Mouse (Mus musculus) testis, adult 2 months (tissue): ENCODE results near the gene Ssmem1.

Source experiments
- CTCF ChIP-seq: fragments of 200-500 bp; IDR thresholded peaks from 2 replicates; pipeline ENCODE4 v1.5.1; 2012; ENCODE audit warnings: low read depth, mild to moderate bottlenecking, inconsistent platforms, low read length, moderate library complexity; ENCODE audit not compliant: control insufficient read depth, insufficient read depth, insufficient replicate concordance
- POLR2A ChIP-seq: fragments of 200-500 bp; IDR thresholded peaks from 2 replicates; pipeline ENCODE4 v1.6.1; 2012; ENCODE audit warnings: low read depth, mild to moderate bottlenecking, inconsistent platforms, low read length, moderate library complexity; ENCODE audit not compliant: control insufficient read depth

DNA sequence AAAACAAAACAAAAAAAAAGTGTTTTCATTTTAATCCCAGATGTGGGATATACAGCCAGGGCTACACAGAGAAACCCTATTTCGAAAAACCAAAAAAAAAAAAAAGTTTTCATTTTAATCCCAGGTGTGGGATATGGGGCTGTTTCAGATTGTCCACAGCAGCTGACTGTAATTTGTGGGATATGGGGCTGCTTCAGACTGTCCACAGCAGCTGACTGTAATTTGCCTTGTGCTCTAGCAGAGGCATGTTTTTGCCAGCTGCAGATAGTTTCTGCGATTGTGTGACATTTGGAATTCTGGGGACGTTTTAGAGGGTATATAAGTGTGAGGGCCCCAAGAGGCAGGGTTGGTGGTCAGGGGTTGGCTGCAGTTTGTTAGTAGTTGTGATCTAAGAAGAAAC is 37.9 kb upstream of the Ssmem1 start:
- no peak for TF ChIP-seq CTCF
- no peak for TF ChIP-seq POLR2A
